Mouse (Mus musculus) heart, adult 2 months (tissue): Measurements from ENCODE around the gene Dstn.

Experiments
- CTCF ChIP-seq: fragments of 200-600 bp; IDR thresholded peaks from 2 replicates; pipeline ENCODE4 v1.8.1; 2022; ENCODE audit warnings: antibody characterized with exemption, mild to moderate bottlenecking, moderate library complexity
- POLR2A ChIP-seq: fragments of 200-500 bp; IDR thresholded peaks from 2 replicates; pipeline ENCODE4 v1.6.1; 2011; ENCODE audit warnings: mild to moderate bottlenecking, low read depth, low read length, control low read depth; ENCODE audit not compliant: insufficient read depth

- TF ChIP-seq CTCF (no peak), POLR2A (no peak)
Measured at GRCm38 (mm10) chr2:143950290-143951027, 35.3 kb downstream of the Dstn start.
